Mouse (Mus musculus) myocyte (in vitro differentiated cells): Measurements from ENCODE around the gene Pah.

Source experiments
- E2F4 ChIP-seq: IDR thresholded peaks from one replicate; pipeline ENCODE4 v1.6.1; 2011; ENCODE audit warnings: mild to moderate bottlenecking, control low read depth, moderate library complexity; ENCODE audit not compliant: insufficient read depth
- MYOD1 ChIP-seq, 3 experiments: IDR thresholded peaks; one replicate each; pipeline ENCODE4 v1.6.1; 2011; ENCODE audit warnings: control low read depth in 2 of 3, low read depth in 2 of 3, mild to moderate bottlenecking in 2 of 3, moderate library complexity in 1 of 3; ENCODE audit not compliant: insufficient read length in 2 of 3, control insufficient read depth in 1 of 3
- POLR2A ChIP-seq: IDR thresholded peaks from one replicate; pipeline ENCODE4 v1.6.1; 2011; ENCODE audit warnings: low read depth, mild to moderate bottlenecking, control low read depth, moderate library complexity; ENCODE audit not compliant: insufficient read length

GRCm38 (mm10) chr10:87492661-87493551, 28.7 kb upstream of the Pah start:
- no peak for TF ChIP-seq MYOD1 (IDR thresholded peaks at IDR 0.05; ENCODE audit: control insufficient read depth in 1 of 3, insufficient read length in 2 of 3, low read depth in 2 of 3)
- no peak for TF ChIP-seq POLR2A
- TF ChIP-seq E2F4, result no peak
